Mouse (Mus musculus) hindbrain, embryonic 16.5 days (tissue): ENCODE measurements around the gene Prrg3. TPM values are rescaled to one million over a fixed set of nuclear protein-coding genes. Genes with fewer than 3 reads are reported as not detected.
"Not testable (repeated sequence)": the region's sequence is repeated elsewhere in the genome, so short reads cannot be mapped to it uniquely, and the experiment has no call there.

Experiments used
- ATAC-seq: fragments of 200-750 bp; cut with Nextera tagmentation; 2 replicates; pipeline ENCODE4 v1.8.0; 2017; ENCODE audit warnings: moderate TSS enrichment, moderate library complexity
- H3K27ac ChIP-seq: fragments of 300-500 bp; sonication (generic); 2 replicates; pipeline ENCODE4 v1.5.1; 2014; ENCODE audit warnings: low read depth, mild to moderate bottlenecking, control low read depth, low read length, moderate library complexity
- H3K27me3 ChIP-seq: fragments of 300-500 bp; sonication (generic); replicated peaks from 2 replicates; pipeline ENCODE4 v1.6.1; 2014; ENCODE audit warnings: low read length; ENCODE audit not compliant: control insufficient read depth, insufficient read depth
- H3K36me3 ChIP-seq: fragments of 300-500 bp; sonication (generic); 2 replicates; pipeline ENCODE4 v1.6.1; 2014; ENCODE audit warnings: mild to moderate bottlenecking, low read length, moderate library complexity, mixed read lengths; ENCODE audit not compliant: control insufficient read depth, insufficient read depth
- H3K4me1 ChIP-seq: fragments of 300-500 bp; sonication (generic); 2 replicates; pipeline ENCODE4 v1.6.1; 2014; ENCODE audit warnings: low read depth, low read length; ENCODE audit not compliant: control insufficient read depth, insufficient read depth
- H3K4me2 ChIP-seq: fragments of 300-500 bp; sonication (generic); 2 replicates; pipeline ENCODE4 v1.6.1; 2014; ENCODE audit warnings: mild to moderate bottlenecking, low read length, control low read depth, moderate library complexity
- H3K4me3 ChIP-seq: fragments of 300-500 bp; sonication (generic); 2 replicates; pipeline ENCODE4 v1.5.1; 2014; ENCODE audit warnings: mild to moderate bottlenecking, low read length, control low read depth, moderate library complexity
- H3K9ac ChIP-seq: fragments of 300-500 bp; sonication (generic); 2 replicates; pipeline ENCODE4 v1.6.1; 2014; ENCODE audit warnings: low read depth, mild to moderate bottlenecking, control low read depth, low read length, moderate library complexity
- H3K9me3 ChIP-seq: fragments of 300-500 bp; sonication (generic); 2 replicates; pipeline ENCODE4 v1.6.1; 2014; ENCODE audit warnings: mild to moderate bottlenecking, low read length, moderate library complexity; ENCODE audit not compliant: control insufficient read depth
- WGBS: fragments of 180-500 bp; shearing (Covaris S2); extraction: QIAGEN DNeasy Blood & Tissue Kit; methylation state at CpG from one replicate; pipeline ENCODE4 v1.1.7; 2014; 5-methylcytosine and 5-hydroxymethylcytosine counted together
- polyA plus RNA-seq: library from polyadenylated mRNA; unstranded; fragments of >200 nt; fragmentation: Nextera tagmentation; extraction: Ambion mirVana; gene quantifications from 2 replicates; pipeline ENCODE4 v1.2.1, GENCODE M21; 2015

Prrg3 gene
- polyA plus RNA-seq = 13.0 and 14.3 TPM in 2 replicates

DNA sequence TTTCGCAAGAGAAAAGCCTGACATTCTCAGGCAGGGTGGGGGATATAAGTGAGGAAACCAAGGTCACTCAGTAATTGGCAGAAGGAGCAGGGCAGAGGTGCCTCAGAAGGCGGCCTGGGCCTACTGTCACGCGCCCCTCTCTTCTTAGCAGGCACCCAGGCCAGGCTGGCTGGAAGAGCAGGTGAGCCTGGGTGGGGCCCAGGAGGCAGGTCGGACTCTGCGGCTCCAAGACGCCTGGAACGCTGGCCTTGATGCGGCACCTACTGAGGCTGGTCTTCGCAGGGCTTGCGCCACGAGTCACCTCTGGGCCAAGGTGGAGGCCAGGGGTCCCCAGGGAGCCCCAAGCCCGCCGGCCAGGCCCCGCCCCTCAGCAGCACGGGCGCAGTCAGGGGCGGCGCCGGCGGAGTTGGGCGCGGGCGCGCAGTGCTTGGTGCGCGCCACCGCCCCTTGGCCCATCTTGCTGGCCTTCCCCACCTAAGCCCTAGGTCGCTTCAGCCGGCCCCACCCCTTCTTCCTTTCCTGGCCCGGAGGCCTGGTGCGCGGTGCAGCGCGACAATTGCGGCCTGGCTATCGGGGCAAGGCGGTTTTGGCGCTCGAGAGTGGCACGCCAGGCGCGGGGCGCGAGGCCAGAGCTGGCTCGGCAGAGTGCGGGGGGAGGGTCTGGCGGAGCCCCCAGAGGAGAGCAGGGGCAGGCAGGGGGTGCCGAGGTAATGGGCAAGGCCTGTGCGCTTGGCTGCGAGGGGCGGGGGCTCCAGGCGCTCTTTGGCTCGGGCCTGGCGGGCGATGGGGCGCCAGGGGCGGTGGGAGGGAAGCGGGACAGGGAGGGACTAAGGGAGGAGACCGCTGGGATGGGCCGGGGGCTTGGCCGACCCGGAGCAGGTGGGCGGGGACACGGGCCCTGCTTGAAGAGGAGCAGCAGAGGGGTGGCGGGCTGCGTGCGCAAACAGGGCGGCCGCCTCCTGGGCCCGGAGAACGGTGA, at the start of gene Prrg3:
TSS of gene Prrg3 (plus strand) at position 552 of the 979 bp plus-strand sequence.
- H3K27me3 ChIP-seq = no peaks in the 10 kb centered on the region
- no peaks in the 10 kb centered on the region for H3K9me3 ChIP-seq
- 23% methylated on average over 44 of the region's 72 CpGs for WGBS
- H3K4me2 ChIP-seq = peak within 1 kb of the TSS; percentile 67
- peaks cover 2% of the 10 kb centered on the region; the same call in 1 of the 2 replicates for H3K4me1 ChIP-seq
- peak within 1 kb of the TSS; percentile 74 for H3K9ac ChIP-seq
- H3K4me3 ChIP-seq = peak within 1 kb of the TSS; percentile 58
- no peaks in the 10 kb centered on the region; the same call in 1 of the 2 replicates for H3K36me3 ChIP-seq
- ATAC-seq = peak; percentile 91
- peak within 1 kb of the TSS; percentile 73 for H3K27ac ChIP-seq

GRCm38 (mm10) chrX:71946631-71947030, 15.8 kb upstream of the Prrg3 start:
- WGBS = 23% methylated on average over 3 of the region's 3 CpGs
- Histone ChIP-seq H3K4me3 (no peak overlapping the region), H3K4me2 (no peak overlapping the region), H3K9ac (no peak overlapping the region), H3K9me3 (no peaks in the 10 kb centered on the region), H3K27me3 (no peaks in the 10 kb centered on the region), H3K4me1 (no peaks in the 10 kb centered on the region), H3K36me3 (no peaks in the 10 kb centered on the region), H3K27ac (no peak overlapping the region)
- no peak for ATAC-seq

DNA sequence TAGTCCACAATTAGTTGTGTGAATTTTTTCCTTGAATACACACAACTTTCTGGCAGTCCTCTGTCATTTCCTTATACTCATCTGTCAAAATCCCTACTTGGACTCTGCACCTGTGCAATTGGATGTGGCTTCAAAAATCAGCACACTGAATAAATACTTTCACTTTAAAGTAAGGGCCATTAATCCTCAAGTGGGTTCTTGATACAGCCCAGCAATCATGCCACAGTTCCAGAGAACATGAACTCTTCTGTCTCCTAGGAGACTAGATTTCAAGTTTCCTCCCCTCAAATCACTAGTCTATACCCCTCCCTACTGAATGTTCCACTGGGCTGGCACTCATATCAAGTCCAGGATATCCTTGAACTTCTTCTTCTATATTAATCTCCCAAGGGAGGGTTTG, 4.1 kb upstream of the Prrg3 start:
- Histone ChIP-seq H3K27me3 (no peaks in the 10 kb centered on the region), H3K36me3 (no peaks in the 10 kb centered on the region), H3K4me3 (no peak overlapping the region), H3K4me2 (no peak overlapping the region), H3K4me1 (no peaks in the 10 kb centered on the region), H3K27ac (no peak overlapping the region), H3K9me3 (no peaks in the 10 kb centered on the region), H3K9ac (no peak overlapping the region)
- no peak for ATAC-seq

GRCm38 (mm10) chrX:71963275-71963912, 970 bp downstream of the Prrg3 start:
- Histone ChIP-seq H3K27ac (peak overlapping the region; percentile 73), H3K9ac (peak overlapping the region; percentile 74), H3K4me3 (peak overlapping the region; percentile 58), H3K4me2 (peak overlapping the region; percentile 67), H3K36me3 (peaks cover 2% of the 10 kb centered on the region), H3K27me3 (no peaks in the 10 kb centered on the region), H3K9me3 (no peaks in the 10 kb centered on the region), H3K4me1 (peaks cover 2% of the 10 kb centered on the region; the same call in 1 of the 2 replicates)
- ATAC-seq = peak; percentile 62; the same call in 1 of the 2 replicates
- WGBS = 28% methylated on average over 9 of the region's 9 CpGs

DNA sequence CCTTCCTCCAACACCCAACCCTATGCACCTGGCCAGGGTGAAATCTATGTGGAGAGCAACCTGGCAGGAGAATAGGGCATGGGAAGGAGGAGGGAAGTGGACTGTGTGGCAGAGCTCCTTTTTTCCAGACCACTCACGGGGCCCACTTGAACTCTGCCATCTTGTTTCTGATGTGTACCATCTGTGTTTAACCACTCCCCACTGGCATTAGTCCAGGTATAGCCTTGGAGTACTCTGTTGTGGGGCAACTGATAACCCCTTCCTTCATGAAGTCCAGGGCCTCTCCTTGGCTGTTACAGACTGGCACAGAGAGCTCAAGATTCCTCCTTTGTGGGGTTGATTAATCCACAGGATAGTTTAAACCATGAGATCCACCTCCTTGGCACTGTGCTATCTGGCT, 5.8 kb downstream of the Prrg3 start:
- no peak for ATAC-seq
- peaks cover 2% of the 10 kb centered on the region for H3K36me3 ChIP-seq
- no peak overlapping the region for H3K4me3 ChIP-seq
- peaks cover 2% of the 10 kb centered on the region; the same call in 1 of the 2 replicates for H3K4me1 ChIP-seq
- 75% methylated on average over 1 of the region's 1 CpGs for WGBS
- no peak overlapping the region for H3K27ac ChIP-seq
- H3K27me3 ChIP-seq = no peaks in the 10 kb centered on the region
- no peaks in the 10 kb centered on the region for H3K9me3 ChIP-seq
- H3K4me2 ChIP-seq = no peak overlapping the region
- no peak overlapping the region for H3K9ac ChIP-seq

GRCm38 (mm10) chrX:71968816-71969215, 6.4 kb downstream of the Prrg3 start:
- Histone ChIP-seq H3K4me1 (no peaks in the 10 kb centered on the region), H3K4me3 (no peak overlapping the region), H3K27ac (no peak overlapping the region), H3K36me3 (peaks cover 2% of the 10 kb centered on the region), H3K9ac (no peak overlapping the region), H3K27me3 (no peaks in the 10 kb centered on the region), H3K4me2 (no peak overlapping the region), H3K9me3 (no peaks in the 10 kb centered on the region)
- ATAC-seq = no peak
- 82% methylated on average over 6 of the region's 6 CpGs for WGBS

DNA sequence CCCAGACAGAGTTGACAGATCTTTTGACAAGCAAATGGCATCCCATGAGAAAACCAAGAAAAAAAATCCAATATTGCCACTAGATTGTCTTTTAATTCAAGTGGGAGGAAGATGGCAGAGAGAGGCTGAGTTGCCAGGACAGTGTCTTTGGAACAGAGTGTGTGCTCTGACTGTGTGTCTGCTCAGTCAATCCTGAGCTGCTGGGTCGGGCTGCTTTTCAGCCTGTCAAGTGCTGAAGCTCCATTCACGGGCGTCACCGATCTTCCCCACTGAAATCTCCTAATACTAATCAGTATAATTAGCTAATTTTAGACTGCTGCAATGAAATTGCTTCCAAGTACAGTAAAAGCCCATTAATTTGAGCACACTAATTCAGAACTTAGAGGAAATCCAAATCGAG, 8.9 kb downstream of the Prrg3 start:
- ATAC-seq = no peak
- H3K9ac ChIP-seq = no peak overlapping the region
- H3K27ac ChIP-seq = no peak overlapping the region
- no peaks in the 10 kb centered on the region for H3K4me1 ChIP-seq
- H3K27me3 ChIP-seq = no peaks in the 10 kb centered on the region
- H3K9me3 ChIP-seq = no peaks in the 10 kb centered on the region
- peaks cover 2% of the 10 kb centered on the region; the same call in 1 of the 2 replicates for H3K36me3 ChIP-seq
- no peak overlapping the region for H3K4me2 ChIP-seq
- no peak overlapping the region for H3K4me3 ChIP-seq
- 60% methylated on average over 5 of the region's 5 CpGs for WGBS

- Histone ChIP-seq H3K36me3 (peaks cover 2% of the 10 kb centered on the region; the same call in 1 of the 2 replicates), H3K27me3 (no peaks in the 10 kb centered on the region), H3K4me1 (no peaks in the 10 kb centered on the region), H3K9ac (no peak within 1 kb of the TSS), H3K4me2 (no peak within 1 kb of the TSS), H3K4me3 (no peak within 1 kb of the TSS), H3K27ac (no peak within 1 kb of the TSS), H3K9me3 (no peaks in the 10 kb centered on the region)
- WGBS = 62% methylated on average over 2 of the region's 2 CpGs
- ATAC-seq = no peak
Observed at GRCm38 (mm10) chrX:71972686-71973085, 10.3 kb downstream of the Prrg3 start, which contains the start of gene Fate1. Gene Fate1, plus strand, starts transcription at chrX:71972986.

- H3K27me3 ChIP-seq, H3K27ac ChIP-seq, ATAC-seq, H3K4me1 ChIP-seq, H3K4me3 ChIP-seq, H3K4me2 ChIP-seq, H3K9me3 ChIP-seq, H3K9ac ChIP-seq, H3K36me3 ChIP-seq: not testable (repeated sequence)
Observed at GRCm38 (mm10) chrX:71977681-71978080, 15.3 kb downstream of the Prrg3 start.
